Mouse (Mus musculus): Measurements from ENCODE around the gene Zcchc14. TPM values are rescaled to one million over a fixed set of nuclear protein-coding genes. Genes with fewer than 3 reads are reported as not detected.

Gene Zcchc14
- total and polyA plus RNA-seq, 2 experiments from 2014 or later, result 16.9 to 66.5 TPM

- Histone ChIP-seq H3K27ac (ENCODE audit: low read depth, low read length) (no peak overlapping the region), H3K36me3 (ENCODE audit: insufficient read depth, low read length) (no peaks in the 10 kb centered on the region), H3K9ac (replicated peaks; ENCODE audit: low read length, poor library complexity, severe bottlenecking) (no peak overlapping the region), H3K9me3 (ENCODE audit: low read length) (no peaks in the 10 kb centered on the region), H3K27me3 (ENCODE audit: insufficient read depth, low read length) (no peaks in the 10 kb centered on the region), H3K4me2 (ENCODE audit: low read depth, low read length, poor library complexity, severe bottlenecking) (no peak overlapping the region), H3K4me3 (ENCODE audit: low read depth, low read length) (no peak overlapping the region), H3K4me1 (ENCODE audit: insufficient read depth, low read length) (no peaks in the 10 kb centered on the region)
- WGBS, result 89% methylated on average over 18 of the region's 18 CpGs
- DNase-seq (ENCODE audit: low spot score) (no peak), ATAC-seq (ENCODE audit: low FRiP score) (no peak)
- TF ChIP-seq CTCF (IDR thresholded peaks at IDR 0.05), result no peak
These were observed 9.1 kb upstream of the Zcchc14 start for GRCm38 (mm10) chr8:121661631-121662357.

- H3K9ac ChIP-seq (replicated peaks; ENCODE audit: low read length, poor library complexity, severe bottlenecking), result no peak overlapping the region
- H3K9me3 ChIP-seq (ENCODE audit: low read length), result no peaks in the 10 kb centered on the region
- H3K4me1 ChIP-seq (ENCODE audit: insufficient read depth, low read length), result no peaks in the 10 kb centered on the region
- DNase-seq (ENCODE audit: low spot score), result no peak
- ATAC-seq (ENCODE audit: low FRiP score), result no peak
- no peak overlapping the region for H3K27ac ChIP-seq (ENCODE audit: low read depth, low read length)
- no peaks in the 10 kb centered on the region for H3K27me3 ChIP-seq (ENCODE audit: insufficient read depth, low read length)
- no peaks in the 10 kb centered on the region for H3K36me3 ChIP-seq (ENCODE audit: insufficient read depth, low read length)
- WGBS, result 82% methylated on average over 15 of the region's 15 CpGs
- H3K4me2 ChIP-seq (ENCODE audit: low read depth, low read length, poor library complexity, severe bottlenecking), result no peak overlapping the region
- no peak overlapping the region for H3K4me3 ChIP-seq (ENCODE audit: low read depth, low read length)
- TF ChIP-seq CTCF (IDR thresholded peaks at IDR 0.05), result no peak
These were observed 7.9 kb upstream of the Zcchc14 start for GRCm38 (mm10) chr8:121660602-121661001.

- H3K9ac ChIP-seq (replicated peaks; ENCODE audit: low read length, poor library complexity, severe bottlenecking), result no peak overlapping the region
- no peak overlapping the region for H3K4me3 ChIP-seq (ENCODE audit: low read depth, low read length)
- no peak for TF ChIP-seq CTCF (IDR thresholded peaks at IDR 0.05)
- no peak for DNase-seq (ENCODE audit: low spot score)
- no peaks in the 10 kb centered on the region for H3K27me3 ChIP-seq (ENCODE audit: insufficient read depth, low read length)
- no peaks in the 10 kb centered on the region for H3K36me3 ChIP-seq (ENCODE audit: insufficient read depth, low read length)
- ATAC-seq (ENCODE audit: low FRiP score), result no peak
- WGBS, result 76% methylated on average over 14 of the region's 14 CpGs
- H3K9me3 ChIP-seq (ENCODE audit: low read length), result no peaks in the 10 kb centered on the region
- no peak overlapping the region for H3K4me2 ChIP-seq (ENCODE audit: low read depth, low read length, poor library complexity, severe bottlenecking)
- peaks cover 15% of the 10 kb centered on the region for H3K4me1 ChIP-seq (ENCODE audit: insufficient read depth, low read length)
- no peak overlapping the region for H3K27ac ChIP-seq (ENCODE audit: low read depth, low read length)
These were observed 2.3 kb upstream of the Zcchc14 start for GRCm38 (mm10) chr8:121654966-121655494.

GRCm38 (mm10) chr8:121654131-121654530, 1.4 kb upstream of the Zcchc14 start:
- DNase-seq (ENCODE audit: low spot score) (no peak), ATAC-seq (ENCODE audit: low FRiP score) (no peak)
- peak overlapping the region; percentile 88 for H3K9ac ChIP-seq (replicated peaks; ENCODE audit: low read length, poor library complexity, severe bottlenecking)
- H3K4me1 ChIP-seq (ENCODE audit: insufficient read depth, low read length), result peaks cover 22% of the 10 kb centered on the region
- H3K4me3 ChIP-seq (ENCODE audit: low read depth, low read length), result peak overlapping the region; percentile 81
- no peaks in the 10 kb centered on the region for H3K36me3 ChIP-seq (ENCODE audit: insufficient read depth, low read length)
- no peak for TF ChIP-seq CTCF (IDR thresholded peaks at IDR 0.05)
- H3K27me3 ChIP-seq (ENCODE audit: insufficient read depth, low read length), result no peaks in the 10 kb centered on the region
- H3K9me3 ChIP-seq (ENCODE audit: low read length), result no peaks in the 10 kb centered on the region
- H3K27ac ChIP-seq (ENCODE audit: low read depth, low read length), result peak overlapping the region; percentile 99
- H3K4me2 ChIP-seq (ENCODE audit: low read depth, low read length, poor library complexity, severe bottlenecking), result peak overlapping the region; percentile 94
- 84% methylated on average over 4 of the region's 4 CpGs for WGBS

- peak overlapping the region; percentile 94 for H3K4me2 ChIP-seq (ENCODE audit: low read depth, low read length, poor library complexity, severe bottlenecking)
- peak overlapping the region; percentile 99 for H3K27ac ChIP-seq (ENCODE audit: low read depth, low read length)
- H3K9me3 ChIP-seq (ENCODE audit: low read length), result no peaks in the 10 kb centered on the region
- no peaks in the 10 kb centered on the region for H3K27me3 ChIP-seq (ENCODE audit: insufficient read depth, low read length)
- H3K4me1 ChIP-seq (ENCODE audit: insufficient read depth, low read length), result peaks cover 28% of the 10 kb centered on the region
- no peak for TF ChIP-seq CTCF (IDR thresholded peaks at IDR 0.05)
- peak overlapping the region; percentile 88 for H3K9ac ChIP-seq (replicated peaks; ENCODE audit: low read length, poor library complexity, severe bottlenecking)
- no peak for DNase-seq (ENCODE audit: low spot score)
- H3K4me3 ChIP-seq (ENCODE audit: low read depth, low read length), result peak overlapping the region; percentile 81
- 2% methylated on average over 31 of the region's 31 CpGs for WGBS
- H3K36me3 ChIP-seq (ENCODE audit: insufficient read depth, low read length), result no peaks in the 10 kb centered on the region
- peak; percentile 38 for ATAC-seq (ENCODE audit: low FRiP score)
These were observed 779 bp upstream of the Zcchc14 start for GRCm38 (mm10) chr8:121653340-121654019.

- DNase-seq (ENCODE audit: low spot score), result peak; percentile 58
These were observed 783 bp downstream of the Zcchc14 start for GRCm38 (mm10) chr8:121651874-121652361.

More at GRCm38 (mm10) chr8:121651874-121652361, 783 bp downstream of the Zcchc14 start:
- H3K27me3 ChIP-seq (ENCODE audit: insufficient read depth, low read length), result no peaks in the 10 kb centered on the region
- no peaks in the 10 kb centered on the region for H3K9me3 ChIP-seq (ENCODE audit: low read length)
- H3K27ac ChIP-seq (ENCODE audit: low read depth, low read length), result peak overlapping the region; percentile 99
- peak overlapping the region; percentile 81 for H3K4me3 ChIP-seq (ENCODE audit: low read depth, low read length)
- TF ChIP-seq CTCF (IDR thresholded peaks at IDR 0.05), result no peak
- ATAC-seq (ENCODE audit: low FRiP score), result no peak
- peak overlapping the region; percentile 99 for H3K4me2 ChIP-seq (ENCODE audit: low read depth, low read length, poor library complexity, severe bottlenecking)
- H3K9ac ChIP-seq (replicated peaks; ENCODE audit: low read length, poor library complexity, severe bottlenecking), result peak overlapping the region; percentile 86
- 1% methylated on average over 45 of the region's 56 CpGs for WGBS
- H3K36me3 ChIP-seq (ENCODE audit: insufficient read depth, low read length), result no peaks in the 10 kb centered on the region
- H3K4me1 ChIP-seq (ENCODE audit: insufficient read depth, low read length), result peaks cover 42% of the 10 kb centered on the region

All from midbrain, postnatal 0 days (tissue).